Mouse (Mus musculus): ENCODE results near the gene Panx2. TPM values are rescaled to one million over a fixed set of nuclear protein-coding genes. Genes with fewer than 3 reads are reported as not detected.
A peak's percentile ranks its signal among the peaks of the same experiment; 100 is the strongest.

The Panx2 gene
- polyA plus RNA-seq, 1 experiment from 2014 or later: 1.9 TPM

DNA sequence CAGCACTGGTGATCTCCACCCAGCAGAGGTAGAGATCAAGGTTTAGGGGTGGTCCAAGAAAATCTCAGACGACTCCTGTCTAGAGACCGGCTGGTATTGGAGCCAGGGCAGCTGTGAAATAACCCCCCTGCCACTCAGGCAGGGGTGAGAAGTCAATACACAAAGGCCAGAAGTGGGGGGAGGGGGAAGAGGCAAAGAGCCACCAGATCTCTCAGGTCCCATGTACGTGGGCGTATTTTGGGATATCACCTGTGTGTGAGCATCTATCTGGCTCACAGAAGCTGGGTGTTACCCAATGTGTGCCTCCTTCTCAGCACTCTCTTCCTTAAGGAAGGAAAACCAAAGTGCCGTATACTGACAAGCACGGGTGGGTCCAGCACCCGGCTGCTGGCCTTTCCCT lies 3.5 kb downstream of the Panx2 start:
- 74% methylated on average over 7 of the region's 7 CpGs for WGBS

GRCm38 (mm10) chr15:89063536-89063935 lies 4.0 kb downstream of the Panx2 start:
- Histone ChIP-seq H3K4me3 (no peak overlapping the region), H3K9me3 (no peaks in the 10 kb centered on the region), H3K27ac (no peak overlapping the region), H3K4me1 (peaks cover 33% of the 10 kb centered on the region), H3K36me3 (no peaks in the 10 kb centered on the region; the same call in 1 of the 2 replicates), H3K27me3 (ENCODE audit: insufficient read depth, poor library complexity, severe bottlenecking) (peaks cover 91% of the 10 kb centered on the region)
- WGBS: 78% methylated on average over 6 of the region's 6 CpGs
- DNase-seq (ENCODE audit: low spot score): no peak

More for the DNA sequence above, 3.5 kb downstream of the Panx2 start:
- peaks cover 28% of the 10 kb centered on the region for H3K4me1 ChIP-seq
- no peaks in the 10 kb centered on the region for H3K9me3 ChIP-seq
- H3K27ac ChIP-seq: no peak overlapping the region
- DNase-seq (ENCODE audit: low spot score): no peak
- H3K36me3 ChIP-seq: no peaks in the 10 kb centered on the region; the same call in 1 of the 2 replicates
- peaks cover 91% of the 10 kb centered on the region for H3K27me3 ChIP-seq (ENCODE audit: insufficient read depth, poor library complexity, severe bottlenecking)
- no peak overlapping the region for H3K4me3 ChIP-seq

DNA sequence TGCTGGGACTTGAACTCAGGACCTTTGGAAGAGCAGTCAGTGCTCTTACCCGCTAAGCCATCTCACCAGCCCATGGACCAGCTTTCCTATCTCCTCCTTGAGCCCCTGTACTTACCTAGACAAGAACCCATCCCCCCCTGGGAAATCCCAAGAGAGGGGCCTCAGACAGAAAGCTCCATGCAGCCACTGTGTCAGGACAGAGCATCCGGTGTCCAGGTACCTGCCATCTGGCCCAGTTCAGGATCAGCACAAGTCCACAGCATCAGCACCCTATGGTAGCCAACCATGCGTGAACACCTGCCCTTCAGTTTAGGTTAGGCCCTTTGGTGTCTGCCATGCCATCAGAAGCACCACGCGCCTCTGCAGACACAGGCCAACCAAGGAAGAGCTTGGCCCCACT lies 5.4 kb downstream of the Panx2 start:
- H3K27ac ChIP-seq: no peak overlapping the region
- no peak for DNase-seq (ENCODE audit: low spot score)
- H3K36me3 ChIP-seq: peaks cover 5% of the 10 kb centered on the region; the same call in 1 of the 2 replicates
- H3K27me3 ChIP-seq (ENCODE audit: insufficient read depth, poor library complexity, severe bottlenecking): peaks cover 96% of the 10 kb centered on the region
- peaks cover 34% of the 10 kb centered on the region for H3K4me1 ChIP-seq
- no peaks in the 10 kb centered on the region for H3K9me3 ChIP-seq
- no peak overlapping the region for H3K4me3 ChIP-seq
- WGBS: 90% methylated on average over 5 of the region's 5 CpGs

DNA sequence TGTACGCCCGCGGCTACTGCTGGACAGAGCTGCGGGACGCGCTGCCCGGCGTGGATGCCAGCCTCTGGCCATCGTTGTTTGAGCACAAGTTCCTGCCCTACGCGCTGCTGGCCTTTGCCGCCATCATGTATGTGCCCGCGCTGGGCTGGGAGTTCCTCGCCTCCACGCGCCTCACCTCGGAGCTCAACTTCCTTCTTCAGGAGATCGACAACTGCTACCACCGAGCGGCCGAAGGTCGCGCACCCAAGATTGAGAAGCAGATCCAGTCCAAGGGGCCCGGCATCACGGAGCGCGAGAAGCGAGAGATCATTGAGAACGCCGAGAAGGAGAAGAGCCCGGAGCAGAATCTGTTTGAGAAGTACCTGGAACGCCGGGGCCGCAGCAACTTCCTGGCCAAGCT lies 8.1 kb downstream of the Panx2 start:
- Histone ChIP-seq H3K4me3 (peak overlapping the region; percentile 47), H3K27ac (peak overlapping the region; percentile 48; the same call in 1 of the 2 replicates), H3K27me3 (ENCODE audit: insufficient read depth, poor library complexity, severe bottlenecking) (peaks cover 82% of the 10 kb centered on the region), H3K9me3 (no peaks in the 10 kb centered on the region), H3K4me1 (peaks cover 27% of the 10 kb centered on the region), H3K36me3 (peaks cover 6% of the 10 kb centered on the region; the same call in 1 of the 2 replicates)
- WGBS: 25% methylated on average over 35 of the region's 35 CpGs
- DNase-seq (ENCODE audit: low spot score): no peak

DNA sequence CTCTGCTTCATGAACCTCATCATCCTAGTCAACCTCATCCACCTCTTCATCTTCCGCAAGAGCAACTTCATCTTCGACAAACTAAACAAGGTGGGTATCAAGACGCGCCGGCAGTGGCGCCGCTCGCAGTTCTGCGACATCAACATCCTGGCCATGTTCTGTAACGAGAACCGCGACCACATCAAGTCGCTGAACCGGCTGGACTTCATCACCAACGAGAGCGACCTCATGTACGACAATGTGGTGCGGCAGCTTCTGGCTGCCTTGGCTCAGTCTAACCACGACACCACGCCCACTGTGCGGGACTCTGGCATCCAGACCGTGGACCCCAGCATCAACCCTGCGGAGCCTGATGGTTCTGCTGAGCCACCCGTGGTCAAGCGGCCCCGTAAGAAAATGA lies 8.7 kb downstream of the Panx2 start:
- Histone ChIP-seq H3K27ac (no peak overlapping the region), H3K27me3 (ENCODE audit: insufficient read depth, poor library complexity, severe bottlenecking) (peaks cover 77% of the 10 kb centered on the region), H3K9me3 (no peaks in the 10 kb centered on the region), H3K36me3 (peaks cover 6% of the 10 kb centered on the region; the same call in 1 of the 2 replicates), H3K4me3 (peak overlapping the region; percentile 47), H3K4me1 (peaks cover 31% of the 10 kb centered on the region)
- 22% methylated on average over 26 of the region's 26 CpGs for WGBS
- no peak for DNase-seq (ENCODE audit: low spot score)

GRCm38 (mm10) chr15:89069336-89069840 lies 9.9 kb downstream of the Panx2 start:
- no peak overlapping the region for H3K4me3 ChIP-seq
- H3K27me3 ChIP-seq (ENCODE audit: insufficient read depth, poor library complexity, severe bottlenecking): peaks cover 65% of the 10 kb centered on the region
- WGBS: 71% methylated on average over 19 of the region's 19 CpGs
- peak overlapping the region; percentile 24; the same call in 1 of the 2 replicates for H3K27ac ChIP-seq
- peaks cover 6% of the 10 kb centered on the region; the same call in 1 of the 2 replicates for H3K36me3 ChIP-seq
- no peak for DNase-seq (ENCODE audit: low spot score)
- H3K4me1 ChIP-seq: peaks cover 43% of the 10 kb centered on the region
- no peaks in the 10 kb centered on the region for H3K9me3 ChIP-seq

- DNase-seq (ENCODE audit: low spot score): no peak
- Histone ChIP-seq H3K9me3 (no peaks in the 10 kb centered on the region), H3K4me3 (no peak overlapping the region), H3K36me3 (peaks cover 6% of the 10 kb centered on the region; the same call in 1 of the 2 replicates), H3K4me1 (peaks cover 54% of the 10 kb centered on the region), H3K27ac (no peak overlapping the region), H3K27me3 (ENCODE audit: insufficient read depth, poor library complexity, severe bottlenecking) (peaks cover 55% of the 10 kb centered on the region)
- WGBS: 76% methylated on average over 24 of the region's 24 CpGs
These were observed 11.1 kb downstream of the Panx2 start for GRCm38 (mm10) chr15:89070606-89071005.

DNA sequence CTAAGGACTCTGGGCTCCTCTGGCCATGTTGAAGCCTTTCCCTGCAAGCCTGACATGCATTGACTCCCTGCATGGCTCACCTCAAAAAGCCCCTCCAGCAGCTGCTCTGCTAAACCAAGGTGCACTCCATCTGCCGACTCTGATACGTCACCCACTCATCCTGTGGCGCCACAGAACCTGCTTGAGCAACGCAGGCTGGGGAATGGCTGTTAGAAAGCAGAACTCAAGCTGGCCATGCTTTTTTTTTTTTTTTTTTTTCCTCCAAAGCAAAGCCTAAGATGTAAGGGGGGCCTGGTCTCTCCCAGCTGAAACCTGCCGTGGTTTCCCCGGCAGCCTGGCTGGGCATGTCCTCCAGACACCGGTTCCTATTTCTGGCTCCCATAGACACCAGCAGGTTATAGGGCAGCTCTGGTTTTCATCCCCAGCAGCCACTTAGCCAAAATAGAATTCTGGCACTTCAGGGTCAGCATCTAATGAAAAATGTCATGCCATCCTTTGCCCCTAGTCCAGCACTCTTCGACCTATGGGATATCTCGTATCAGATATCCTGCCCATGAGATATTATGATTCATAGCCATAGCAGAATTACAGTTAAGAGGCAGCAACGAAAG lies 14.6 kb downstream of the Panx2 start:
- peaks cover 20% of the 10 kb centered on the region for H3K27me3 ChIP-seq (ENCODE audit: insufficient read depth, poor library complexity, severe bottlenecking)
- peak overlapping the region; percentile 93 for H3K27ac ChIP-seq
- H3K36me3 ChIP-seq: peaks cover 11% of the 10 kb centered on the region
- WGBS: 43% methylated on average over 10 of the region's 10 CpGs
- no peak for DNase-seq (ENCODE audit: low spot score)
- H3K4me3 ChIP-seq: peak overlapping the region; percentile 9; the same call in 1 of the 2 replicates
- H3K4me1 ChIP-seq: peaks cover 60% of the 10 kb centered on the region
- no peaks in the 10 kb centered on the region for H3K9me3 ChIP-seq

DNA sequence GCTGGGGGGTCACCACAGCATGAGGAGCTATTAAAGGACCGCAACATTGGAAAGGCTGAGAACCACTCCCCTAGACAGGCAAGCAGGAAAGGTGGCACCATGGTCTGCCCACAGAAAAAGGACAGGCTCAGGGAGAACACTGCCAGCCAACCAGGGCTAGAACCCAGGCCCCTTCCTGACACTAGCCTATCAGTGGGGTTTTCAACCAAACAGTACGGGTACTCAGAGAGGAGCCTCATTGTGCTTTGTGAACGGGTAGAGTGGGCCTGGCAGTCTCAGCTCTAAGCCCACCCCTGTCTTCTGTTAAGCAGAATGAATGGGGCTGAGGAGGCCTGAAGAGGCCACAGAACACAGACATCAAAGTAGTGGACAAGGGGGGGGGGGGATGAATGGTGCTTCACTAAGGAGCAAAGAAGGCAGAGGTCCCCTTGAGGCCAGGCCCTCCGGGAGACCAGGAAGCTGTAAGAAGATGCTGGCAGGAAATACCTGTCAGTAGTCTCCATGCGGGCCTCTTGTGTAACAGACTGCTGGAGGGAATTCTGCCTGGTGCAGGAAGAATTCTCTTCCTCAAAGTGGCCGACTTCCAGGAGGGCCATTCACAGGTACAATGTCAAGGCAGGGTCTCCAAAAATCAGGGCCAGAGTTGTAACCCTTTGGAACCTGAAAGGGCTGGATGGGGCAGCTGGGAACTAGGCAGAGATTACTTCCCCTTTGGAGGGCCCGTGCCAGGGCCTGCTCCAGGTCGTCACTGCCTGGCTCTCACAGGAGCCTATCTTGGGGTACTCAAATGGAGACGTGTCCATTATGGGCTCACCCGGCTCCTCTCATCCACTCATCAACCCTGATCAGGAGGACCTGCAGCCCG lies 15.3 kb downstream of the Panx2 start, which contains the start of gene Trabd:
TSS of gene Trabd (plus strand) at position 512 of the 865 bp plus-strand sequence.
- WGBS: 18% methylated on average over 11 of the region's 11 CpGs
- no peak for DNase-seq (ENCODE audit: low spot score)
- Histone ChIP-seq H3K36me3 (peaks cover 13% of the 10 kb centered on the region), H3K4me3 (peak within 1 kb of the TSS; percentile 91), H3K27ac (peak within 1 kb of the TSS; percentile 93), H3K4me1 (peaks cover 56% of the 10 kb centered on the region), H3K9me3 (no peaks in the 10 kb centered on the region), H3K27me3 (ENCODE audit: insufficient read depth, poor library complexity, severe bottlenecking) (peaks cover 12% of the 10 kb centered on the region)

DNA sequence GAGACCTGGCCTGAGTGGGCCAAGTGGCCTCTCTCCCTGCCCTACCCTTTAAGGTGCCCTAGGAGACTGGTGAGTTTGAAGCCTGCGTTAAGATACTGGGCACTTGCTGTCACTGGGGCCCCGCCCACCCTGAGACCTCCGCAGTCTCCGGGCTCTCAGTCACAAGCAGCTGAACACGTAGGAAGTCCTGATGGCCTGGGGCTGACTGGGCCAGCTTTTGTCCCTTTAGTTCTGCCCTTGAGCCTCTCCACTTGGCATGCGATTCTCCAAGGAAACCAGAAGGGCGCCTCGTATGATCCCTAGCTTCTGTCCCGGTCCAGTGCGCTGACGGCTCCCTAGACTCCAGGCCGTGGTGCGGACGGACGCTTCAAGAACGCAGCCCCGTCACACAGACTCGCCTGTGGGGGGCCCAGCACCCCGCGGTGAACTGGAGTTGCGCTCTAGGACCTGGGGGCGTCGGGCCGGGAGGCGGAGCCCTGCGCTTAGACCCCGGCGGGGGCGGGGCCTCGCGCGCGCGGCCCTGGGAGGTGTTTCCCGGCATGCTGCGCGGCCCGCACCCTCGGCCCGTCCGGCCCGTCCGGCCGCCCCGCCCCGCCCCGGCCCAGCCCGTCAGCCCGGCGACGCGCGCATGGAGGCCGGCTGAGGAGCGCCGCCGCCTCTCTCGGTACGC lies 16.1 kb downstream of the Panx2 start:
- WGBS: under 1% methylated on average over 59 of the region's 59 CpGs
- H3K27ac ChIP-seq: peak overlapping the region; percentile 93
- H3K4me1 ChIP-seq: peaks cover 57% of the 10 kb centered on the region
- DNase-seq (ENCODE audit: low spot score): peak; percentile 94
- peak overlapping the region; percentile 91 for H3K4me3 ChIP-seq
- 0 out of 2 replicates have a peak, but pooled peaks cover 5% of the 10 kb centered on the region for H3K27me3 ChIP-seq (ENCODE audit: insufficient read depth, poor library complexity, severe bottlenecking)
- peaks cover 20% of the 10 kb centered on the region for H3K36me3 ChIP-seq
- H3K9me3 ChIP-seq: no peaks in the 10 kb centered on the region

DNA sequence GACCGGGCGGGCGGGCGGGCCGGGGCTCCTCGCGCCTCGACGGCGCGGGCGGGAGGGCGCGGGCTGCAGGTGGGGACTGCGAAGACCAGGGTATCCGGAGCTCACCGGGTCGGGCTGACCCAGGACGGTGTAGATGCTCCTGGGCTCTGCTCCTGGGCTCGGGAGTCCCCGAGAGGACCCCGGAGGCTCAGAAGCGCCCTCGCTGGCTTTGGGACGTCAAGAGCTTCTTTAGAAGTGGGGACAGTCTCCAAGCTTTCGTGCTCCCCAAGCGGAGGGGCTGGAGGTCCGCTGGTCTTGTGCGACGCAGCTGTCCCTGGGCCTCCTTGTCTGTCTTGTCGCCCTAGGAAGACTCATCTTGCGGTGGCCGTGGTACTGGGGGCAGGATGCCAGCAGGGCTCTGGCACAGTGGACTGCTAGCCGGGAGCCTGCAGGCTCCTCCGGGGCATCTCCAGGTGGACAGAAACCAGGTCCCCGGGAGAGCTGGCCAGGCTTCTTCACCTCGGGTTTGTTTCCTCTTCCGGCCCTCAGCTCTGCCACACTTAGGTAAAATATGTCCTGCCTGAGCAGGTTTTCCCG lies 16.7 kb downstream of the Panx2 start:
- peaks cover 27% of the 10 kb centered on the region for H3K36me3 ChIP-seq
- H3K27me3 ChIP-seq (ENCODE audit: insufficient read depth, poor library complexity, severe bottlenecking): 0 out of 2 replicates have a peak, but pooled peaks cover under 1% of the 10 kb centered on the region
- no peaks in the 10 kb centered on the region for H3K9me3 ChIP-seq
- peak overlapping the region; percentile 93 for H3K27ac ChIP-seq
- WGBS: under 1% methylated on average over 36 of the region's 39 CpGs
- peaks cover 60% of the 10 kb centered on the region for H3K4me1 ChIP-seq
- DNase-seq (ENCODE audit: low spot score): no peak
- H3K4me3 ChIP-seq: peak overlapping the region; percentile 91

DNA sequence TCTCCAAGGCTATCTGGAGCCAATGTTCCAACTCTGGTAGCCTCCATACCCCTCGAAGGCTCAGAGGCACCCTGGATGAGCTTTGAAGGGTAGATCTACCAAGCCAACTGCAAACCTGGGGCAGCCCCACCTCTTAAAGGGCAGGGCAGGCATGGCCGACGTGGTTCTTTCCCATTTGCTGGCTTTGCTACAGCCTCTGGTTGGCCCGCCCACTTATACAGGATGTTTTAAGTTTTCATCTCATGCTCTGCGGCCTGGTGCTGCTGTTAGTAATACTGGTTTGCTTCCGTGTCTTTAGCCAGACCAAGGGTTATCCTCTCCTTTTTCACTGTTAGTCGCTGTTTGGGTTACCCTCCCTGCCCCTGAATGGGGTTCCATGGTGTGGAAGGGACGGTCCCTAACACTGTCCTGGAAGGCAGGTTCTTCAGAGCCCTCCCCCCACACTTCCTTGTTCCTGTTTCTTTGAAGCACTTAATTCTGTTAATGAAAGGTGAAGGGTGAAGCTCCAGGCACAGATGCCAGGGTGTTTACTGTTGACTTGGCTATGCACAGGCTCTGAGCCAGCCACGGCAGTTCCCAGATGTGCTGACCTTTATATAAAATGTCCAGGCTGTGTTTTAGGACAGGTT lies 18.8 kb downstream of the Panx2 start:
- Histone ChIP-seq H3K4me3 (peak overlapping the region; percentile 91), H3K4me1 (peaks cover 55% of the 10 kb centered on the region), H3K36me3 (peaks cover 47% of the 10 kb centered on the region), H3K9me3 (no peaks in the 10 kb centered on the region), H3K27ac (no peak overlapping the region), H3K27me3 (ENCODE audit: insufficient read depth, poor library complexity, severe bottlenecking) (no peaks in the 10 kb centered on the region)
- DNase-seq (ENCODE audit: low spot score): no peak
- WGBS: 64% methylated on average over 9 of the region's 9 CpGs

Data from heart, embryonic 10.5 days (tissue).